Mouse (Mus musculus) R1 (cell line): ENCODE measurements at regions not wholly inside any gene's neighbourhood (a gene's known extent, or its start where the extent isn't known, plus 50 kb on each side); places are given as distances from the start of the nearest gene placed in this dataset.
A peak's percentile ranks its signal among the peaks of the same experiment; 100 is the strongest.

Experiments
- DNase-seq: peaks from one replicate; pipeline ENCODE4 v3.0.0-alpha.2; 2018; ENCODE audit warnings: low read depth, low spot score

DNA sequence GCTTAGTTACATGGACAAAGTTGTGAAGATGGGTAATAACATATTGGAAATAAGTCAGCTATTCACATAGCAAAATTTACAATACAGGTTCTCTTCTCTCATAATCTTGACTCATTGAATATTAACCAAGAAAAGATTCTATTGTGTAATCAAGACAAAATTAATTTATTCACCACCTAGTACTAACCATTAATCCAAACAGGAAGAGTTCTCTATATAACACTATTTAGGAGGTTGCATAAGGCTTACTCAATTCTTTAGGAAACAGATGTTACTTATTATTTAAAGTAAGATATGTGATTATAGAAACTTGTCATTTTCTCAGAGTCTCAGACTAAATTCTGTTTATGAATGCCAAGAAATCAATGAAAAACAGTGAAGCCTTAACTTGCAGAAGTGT is 600.4 kb upstream of the Tusc1 start:
- DNase-seq, result no peak

DNA sequence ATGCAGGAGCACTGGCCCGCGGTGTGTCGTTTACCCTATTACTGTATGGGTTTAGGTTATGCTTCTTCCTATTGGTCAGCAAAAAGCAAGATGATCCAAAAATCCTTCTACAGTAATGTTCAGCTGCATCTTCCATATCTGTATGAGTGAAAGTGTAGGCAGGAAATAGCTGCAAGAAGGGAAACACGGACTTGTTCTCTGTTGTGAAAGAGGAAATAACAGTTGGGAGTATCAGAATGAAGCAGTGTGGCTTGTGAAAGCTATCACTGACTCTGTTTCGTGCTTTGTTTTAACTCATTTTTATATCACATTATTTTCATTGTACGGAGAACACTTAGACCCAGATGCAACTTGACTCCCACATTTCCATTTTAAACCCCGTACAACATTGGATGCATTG is 591.8 kb upstream of the Tusc1 start:
- no peak for DNase-seq

DNA sequence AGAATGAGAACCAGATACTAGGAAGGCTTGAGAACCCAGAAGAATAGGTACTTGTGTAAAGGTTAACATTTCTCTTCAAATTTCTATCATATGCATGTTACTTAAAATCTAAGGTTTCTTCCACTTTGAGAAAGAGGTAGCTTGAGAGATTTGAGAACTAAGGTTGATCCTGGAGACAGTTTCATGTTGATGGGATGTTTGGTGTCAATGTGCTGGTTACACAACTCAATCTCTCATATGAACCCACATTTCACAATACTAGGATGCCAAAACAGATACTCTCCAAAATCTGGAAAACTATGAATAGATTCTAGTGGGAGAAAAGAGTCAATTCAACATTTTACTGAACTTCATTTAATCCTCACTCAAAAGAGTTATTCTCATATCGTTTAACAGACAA is 589.1 kb upstream of the Tusc1 start:
- DNase-seq, result no peak

DNA sequence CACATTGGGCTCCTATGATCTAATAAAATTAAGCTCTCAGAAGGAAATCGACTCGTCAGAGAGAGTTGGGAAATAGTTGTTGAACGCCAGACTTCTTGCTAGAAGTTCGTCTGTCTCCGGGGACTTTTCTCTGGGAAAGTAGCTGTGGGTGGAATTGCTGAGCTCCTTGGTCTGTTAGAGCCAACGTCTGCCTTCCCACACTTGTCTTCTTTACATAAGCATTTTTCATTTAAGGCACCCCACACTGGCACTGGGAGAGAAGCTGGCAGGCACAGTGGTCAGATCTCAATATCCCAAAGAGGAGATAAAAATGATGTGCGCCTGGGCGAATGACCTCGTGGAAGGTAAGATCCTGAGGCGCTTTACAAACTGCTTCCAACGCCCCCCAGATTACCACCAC is 551.3 kb upstream of the Tusc1 start:
- DNase-seq, result no peak

DNA sequence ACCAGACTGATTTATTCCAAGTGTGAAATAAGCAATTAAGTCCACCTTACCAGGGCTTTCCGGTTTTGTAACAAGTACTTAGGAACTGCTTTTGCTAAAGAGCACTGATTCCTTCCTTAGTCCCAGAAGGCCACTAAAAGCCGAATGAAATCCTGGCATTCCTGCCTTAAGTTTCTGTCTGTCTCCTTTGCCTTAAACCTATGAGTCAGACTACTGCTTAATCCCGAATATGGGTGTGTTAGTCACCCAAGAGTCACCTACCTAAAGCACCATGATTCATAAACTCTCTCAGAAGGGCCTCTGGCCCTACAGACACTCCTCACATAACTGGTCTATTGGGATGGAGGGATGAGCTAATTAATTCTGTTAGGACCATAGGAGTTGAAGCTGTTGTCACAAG is 546.0 kb upstream of the Tusc1 start:
- no peak for DNase-seq

DNA sequence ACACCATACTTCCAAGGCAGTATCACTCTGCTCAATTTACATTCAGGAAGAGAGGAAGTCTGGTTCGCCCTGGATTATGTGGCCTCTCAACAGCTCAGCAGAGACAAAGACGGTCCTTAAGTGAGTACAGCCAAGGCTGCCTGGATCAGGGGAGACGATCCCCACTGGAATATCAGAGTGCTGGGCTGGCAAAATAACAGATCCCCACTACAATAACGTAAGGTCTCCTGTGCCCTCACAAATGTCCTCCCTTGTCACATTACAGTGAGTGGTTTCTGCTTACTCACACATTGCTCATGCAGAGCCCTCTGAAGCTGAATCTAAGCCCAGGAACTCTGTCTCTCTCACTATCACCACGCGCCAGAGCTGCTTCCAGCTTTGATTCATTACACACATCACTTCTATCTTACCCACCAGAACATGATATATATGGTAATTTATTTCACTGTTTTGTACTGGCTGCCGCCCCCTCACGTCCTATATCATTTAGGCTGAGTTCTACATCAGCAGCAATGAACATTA is 544.1 kb upstream of the Tusc1 start:
- no peak for DNase-seq

DNA sequence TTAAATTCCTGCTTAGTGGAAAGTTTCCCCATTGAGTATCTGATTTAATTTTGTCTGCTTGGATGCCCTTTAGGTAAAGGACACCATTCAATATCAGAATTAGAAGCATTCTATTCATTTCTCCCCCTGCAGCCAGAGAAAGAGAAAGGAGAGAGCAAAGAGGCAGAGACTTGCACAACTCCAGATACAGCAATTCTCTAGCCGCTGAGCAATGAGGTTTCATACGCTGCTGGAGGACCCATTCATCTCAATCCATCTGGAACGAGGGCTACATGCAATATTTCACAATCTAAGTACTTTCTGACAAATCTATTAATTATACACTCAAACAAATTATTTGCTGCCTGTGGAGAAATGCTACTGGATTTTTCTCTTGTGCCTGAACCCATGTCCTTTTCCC is 538.0 kb upstream of the Tusc1 start:
- DNase-seq, result no peak

DNA sequence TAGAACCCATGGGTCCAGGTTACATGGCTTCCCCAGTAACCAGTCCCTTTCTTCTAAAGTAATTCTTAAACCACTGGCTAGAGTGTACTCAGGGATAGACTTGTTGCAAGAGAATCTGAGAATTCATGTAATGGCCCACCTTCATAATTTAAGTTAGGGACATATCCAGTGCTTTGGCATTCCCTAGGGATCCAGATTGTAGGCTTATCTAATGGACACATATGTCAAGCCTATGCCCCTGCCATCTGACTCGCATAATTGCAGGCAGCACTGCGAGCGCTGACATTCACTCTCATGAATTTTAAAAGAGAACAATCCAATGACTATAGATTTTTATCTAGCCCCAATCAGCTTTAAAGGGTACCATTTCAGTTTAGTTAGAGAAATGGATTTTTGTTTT is 518.1 kb upstream of the Tusc1 start:
- no peak for DNase-seq

DNA sequence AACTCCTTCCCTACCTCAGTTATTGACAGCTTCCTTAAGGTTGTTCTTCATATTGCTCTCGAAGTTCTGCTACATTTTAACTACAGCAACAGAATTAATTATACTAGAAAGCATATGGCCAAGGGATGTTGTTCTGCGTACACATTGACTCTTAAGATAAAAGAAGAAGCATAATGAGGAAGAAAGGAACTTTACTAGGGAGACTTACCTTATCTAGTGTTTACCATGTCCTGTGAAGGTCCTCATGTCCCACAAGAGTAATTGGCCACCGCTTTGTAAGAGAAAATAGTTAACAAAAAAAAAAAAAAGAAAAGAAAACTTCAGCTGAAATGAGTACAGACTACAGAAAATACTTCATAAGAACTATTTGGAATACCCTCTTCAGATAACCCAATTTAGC is 513.9 kb upstream of the Tusc1 start:
- no peak for DNase-seq

DNA sequence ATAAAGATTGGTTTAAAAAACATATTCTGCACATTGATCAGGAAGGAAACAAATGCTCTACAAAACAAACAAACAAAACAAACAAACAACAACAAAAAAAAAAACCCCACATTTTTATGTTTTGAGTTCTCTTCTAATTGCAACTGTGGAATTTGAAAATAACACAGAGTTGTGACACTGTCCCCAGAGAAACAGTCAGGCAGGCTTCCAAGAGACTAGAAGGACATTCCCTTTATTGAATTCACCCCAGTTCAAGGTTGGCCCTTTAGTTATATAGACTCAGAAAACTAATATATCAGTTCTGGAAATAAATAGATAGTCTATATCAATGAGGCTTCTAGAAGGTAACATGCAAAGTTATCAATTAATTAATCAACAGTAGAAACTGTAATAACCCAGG is 495.4 kb upstream of the Tusc1 start:
- no peak for DNase-seq

DNA sequence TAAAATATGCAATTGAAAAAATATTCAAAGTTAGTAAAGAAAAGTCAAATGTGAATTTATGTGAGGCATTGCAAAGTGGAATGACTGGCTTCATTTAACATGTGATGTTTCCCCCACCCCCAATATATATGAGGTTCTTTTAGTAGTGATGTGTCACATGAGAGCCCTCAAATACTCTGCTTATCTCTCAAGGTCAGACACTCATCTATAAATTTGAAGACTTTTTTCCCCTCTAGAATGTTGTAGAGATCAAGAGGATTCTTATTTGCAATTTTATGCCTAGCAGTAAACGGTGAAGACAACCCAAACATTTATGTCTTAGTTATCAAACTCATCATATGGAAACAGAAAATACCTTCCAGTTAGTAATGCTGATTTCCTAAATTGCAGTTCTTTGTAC is 457.8 kb upstream of the Tusc1 start:
- no peak for DNase-seq

DNA sequence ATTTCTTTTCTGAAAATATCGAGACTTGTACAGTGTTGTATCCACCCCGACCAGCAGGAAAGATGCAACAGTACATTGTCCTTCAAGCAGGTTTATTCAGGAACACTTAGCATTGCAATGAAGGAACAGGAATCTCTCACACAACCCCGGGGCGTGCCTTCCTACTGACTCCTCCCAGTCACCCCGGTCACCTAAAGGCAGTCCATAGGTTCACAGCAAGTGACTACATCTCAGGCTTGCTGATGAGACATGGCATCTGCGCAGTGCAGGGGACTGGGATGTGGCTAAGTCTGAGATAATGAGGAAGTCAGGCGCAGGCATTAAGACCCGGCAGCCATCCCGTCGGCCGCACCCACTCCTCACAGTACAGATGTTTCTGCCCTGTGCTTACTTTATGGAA is 454.8 kb upstream of the Tusc1 start:
- DNase-seq, result peak; percentile 84

DNA sequence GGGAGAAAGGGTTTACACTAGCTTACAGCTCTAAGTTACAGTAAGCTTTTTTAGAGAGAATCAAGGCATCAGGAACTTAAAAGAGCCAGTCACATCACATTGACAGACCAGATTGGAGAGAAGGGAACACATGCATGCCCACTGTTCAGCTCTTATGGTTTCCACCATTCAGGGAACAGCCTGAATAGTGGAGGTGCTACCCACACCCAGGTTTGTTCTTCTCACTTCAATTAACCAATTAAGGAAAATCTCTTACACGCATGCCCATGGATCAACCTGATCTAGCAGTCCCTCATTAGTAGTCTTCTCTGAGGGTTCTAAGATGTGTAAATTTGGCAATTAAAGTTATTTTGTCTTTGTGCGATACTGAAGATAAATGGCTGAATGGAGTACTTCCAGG is 419.2 kb upstream of the Tusc1 start:
- no peak for DNase-seq

DNA sequence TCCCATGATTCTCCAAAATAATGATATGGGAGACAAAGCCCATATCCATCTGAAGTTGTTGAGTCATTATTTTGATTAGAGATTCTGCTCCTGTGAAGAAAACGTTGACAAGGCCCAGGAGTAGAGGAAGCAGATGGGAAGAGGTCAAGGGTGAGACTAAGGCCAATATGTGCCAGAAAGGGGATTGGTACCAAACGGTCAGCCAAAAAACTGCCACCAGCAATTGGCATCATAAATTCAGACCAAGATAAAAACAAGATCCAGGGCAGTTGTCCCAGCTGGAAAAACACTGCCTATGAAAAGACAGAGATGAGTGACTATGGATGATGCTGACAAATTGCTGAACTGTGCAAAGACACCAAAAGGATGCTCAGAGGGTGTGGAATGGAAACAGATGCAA is 411.0 kb upstream of the Tusc1 start:
- no peak for DNase-seq

DNA sequence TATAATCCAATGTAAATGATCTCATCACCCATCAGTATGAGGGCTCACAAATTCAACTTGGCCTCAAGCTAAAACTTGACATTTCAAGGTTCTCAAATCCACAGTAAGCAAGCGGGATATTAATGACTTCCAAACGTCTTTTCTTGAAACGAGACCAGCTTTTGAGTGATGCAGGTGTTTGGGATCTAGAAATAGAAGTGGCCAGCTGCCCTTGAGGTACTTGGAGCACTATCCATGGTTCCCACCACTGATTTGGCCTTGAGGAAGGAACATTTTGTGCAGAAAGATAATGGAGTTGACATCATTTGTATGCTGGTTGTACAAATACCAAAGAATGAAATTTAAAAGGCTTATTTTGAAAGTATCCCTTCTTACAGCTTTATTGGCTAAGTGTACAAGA is 378.4 kb upstream of the Tusc1 start:
- no peak for DNase-seq

DNA sequence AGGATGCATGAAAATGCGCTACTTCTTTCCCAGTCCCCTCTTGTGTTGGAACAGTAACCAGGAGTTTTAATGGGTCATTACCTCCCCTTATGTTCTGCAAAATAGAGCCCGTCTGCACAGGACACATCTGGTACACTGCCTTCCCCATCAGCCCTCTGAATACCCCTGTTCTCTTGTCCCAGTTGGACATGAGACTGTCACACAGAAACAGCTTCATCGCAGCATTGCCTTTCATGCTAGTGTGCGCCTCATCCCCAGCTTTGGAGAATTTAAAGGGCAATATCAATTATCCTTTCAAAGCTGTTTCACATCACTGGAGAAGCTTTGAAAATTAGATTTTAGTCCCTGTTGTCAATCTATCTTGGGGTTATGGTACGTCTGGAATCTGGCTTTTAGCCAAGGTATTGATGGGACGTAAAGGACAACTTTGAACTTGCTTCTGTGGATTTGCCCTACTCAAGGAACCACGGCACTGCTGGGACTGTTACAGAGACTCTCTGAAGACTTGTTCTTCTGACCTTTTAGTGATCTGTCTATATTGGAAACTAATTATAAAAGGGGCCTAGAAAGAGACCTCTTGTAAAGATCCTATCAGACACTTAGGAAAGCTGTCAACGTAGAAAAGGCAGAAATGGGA is 341.2 kb upstream of the Tusc1 start:
- no peak for DNase-seq

DNA sequence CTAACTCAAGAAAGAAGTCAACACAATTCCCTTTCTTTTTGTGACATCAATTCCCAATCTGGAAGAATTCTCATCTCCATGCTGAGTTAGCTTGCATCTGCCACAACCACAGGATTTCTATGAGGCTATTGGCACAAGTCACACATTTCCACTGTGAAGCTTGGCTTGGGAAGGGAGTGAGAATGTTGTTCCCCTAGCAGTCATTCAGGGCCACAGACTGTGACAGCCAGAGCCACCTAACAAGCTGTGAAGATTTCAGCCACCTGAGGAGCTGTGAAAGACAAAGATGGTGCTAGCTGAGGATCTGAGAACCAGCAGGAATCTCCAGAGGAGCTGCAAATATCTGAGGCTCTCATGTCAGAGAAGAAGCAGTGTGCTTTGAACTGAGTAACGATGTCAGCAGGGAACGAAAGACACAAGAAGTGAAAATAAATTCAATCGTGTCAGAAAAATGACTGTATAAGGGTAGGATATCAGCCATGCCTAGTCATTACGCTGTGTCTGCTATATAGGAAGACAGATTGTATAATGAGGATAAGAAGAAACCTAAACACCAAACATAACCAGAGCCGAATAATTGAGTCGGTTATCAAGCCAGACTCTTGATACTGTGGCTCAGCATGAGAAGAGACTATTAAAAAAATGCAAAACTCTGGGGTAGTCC is 340.6 kb upstream of the Tusc1 start:
- DNase-seq, result no peak

DNA sequence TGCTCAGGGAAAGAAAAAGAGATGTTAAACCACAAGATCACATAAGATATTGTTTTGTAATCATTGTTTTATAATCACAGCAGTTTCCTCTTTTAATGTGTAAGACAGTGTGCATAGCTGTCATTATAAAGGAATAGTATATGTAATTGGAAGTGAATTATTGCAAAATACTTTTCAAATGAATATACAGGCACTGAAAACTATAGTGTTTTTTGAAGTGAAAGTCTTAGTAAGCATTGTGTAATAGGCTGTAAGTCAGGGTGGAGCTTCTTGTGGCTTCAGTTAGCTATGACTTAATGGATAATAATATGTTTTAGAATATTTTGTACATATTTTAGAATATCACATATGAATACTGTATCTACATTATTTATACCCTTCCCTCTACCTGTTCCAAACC is 333.7 kb upstream of the Tusc1 start:
- no peak for DNase-seq

DNA sequence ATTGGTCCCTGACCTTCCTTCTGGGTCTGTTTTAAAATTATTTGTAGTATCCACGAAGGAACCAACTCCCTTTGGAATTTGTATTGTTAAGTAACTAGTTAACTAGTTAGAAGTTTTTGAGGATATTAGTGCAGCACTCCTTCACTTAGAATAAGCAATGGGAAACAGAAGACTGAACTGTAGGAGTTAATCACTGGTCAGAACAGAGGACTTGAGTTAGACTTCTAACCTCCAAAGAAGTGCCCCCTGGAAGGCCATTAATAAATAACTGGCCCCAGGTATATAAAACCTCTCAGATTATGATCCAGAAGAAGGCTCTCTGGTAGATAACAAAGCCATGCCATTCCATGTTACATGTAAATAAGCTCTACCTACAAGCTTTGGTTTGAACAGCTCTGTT is 329.0 kb upstream of the Tusc1 start:
- no peak for DNase-seq

DNA sequence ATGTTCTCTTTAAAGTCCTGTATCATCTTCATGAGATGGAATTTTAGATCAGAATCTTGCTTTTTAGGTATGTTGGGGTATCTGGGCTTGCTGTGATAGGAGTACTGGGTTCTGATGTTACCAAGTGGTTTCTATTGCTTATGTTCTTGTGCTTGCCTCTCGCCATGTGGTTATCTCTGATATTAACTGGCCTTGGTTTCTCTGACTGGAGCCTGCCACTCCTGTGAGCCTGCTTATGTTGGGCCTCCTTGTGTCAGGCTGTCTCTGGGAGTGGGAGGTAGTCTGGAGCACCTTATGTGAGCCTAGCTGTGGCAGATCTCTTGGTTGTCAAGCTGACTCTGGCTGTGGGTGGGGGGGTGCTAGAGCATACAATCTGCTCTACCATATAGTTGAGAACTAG is 302.9 kb upstream of the Tusc1 start:
- no peak for DNase-seq

DNA sequence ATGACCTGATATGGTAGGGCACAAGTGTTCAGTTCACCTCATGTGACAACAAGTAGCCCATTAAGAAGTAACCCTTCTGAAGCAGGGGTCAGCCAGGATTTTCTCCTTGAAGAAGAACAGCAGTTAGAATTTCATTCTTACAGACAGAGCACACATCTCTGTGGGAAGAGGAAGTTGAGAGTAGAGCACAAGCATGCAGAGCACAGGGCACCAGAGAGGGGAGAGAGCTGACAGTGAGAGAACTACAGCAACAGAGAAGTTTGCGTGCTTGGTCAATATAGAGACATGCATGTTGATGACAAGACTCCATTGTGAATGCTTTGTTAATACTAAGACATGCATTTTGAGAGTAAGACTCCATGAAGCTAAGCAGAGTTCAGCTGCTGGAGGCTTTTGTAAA is 263.2 kb upstream of the Tusc1 start:
- no peak for DNase-seq

DNA sequence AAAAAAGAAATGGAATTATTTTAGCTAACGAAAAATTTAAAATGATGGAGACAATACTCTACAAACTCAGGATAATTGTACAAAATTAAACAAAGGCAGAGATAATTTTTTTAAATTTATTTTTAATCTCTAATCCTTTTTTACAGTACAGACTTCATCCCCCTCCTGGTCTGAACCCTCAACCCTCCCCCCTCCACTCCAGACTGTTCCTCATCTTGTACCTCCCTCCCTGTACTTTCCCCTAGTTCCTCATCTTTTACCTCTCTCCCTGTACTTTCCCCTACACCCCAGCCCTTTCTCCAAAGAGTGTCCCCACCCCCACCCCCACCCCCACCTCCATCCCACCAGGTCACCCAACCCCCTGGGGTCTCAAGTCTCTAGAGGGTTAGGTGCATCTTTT is 249.0 kb upstream of the Tusc1 start:
- DNase-seq, result no peak

DNA sequence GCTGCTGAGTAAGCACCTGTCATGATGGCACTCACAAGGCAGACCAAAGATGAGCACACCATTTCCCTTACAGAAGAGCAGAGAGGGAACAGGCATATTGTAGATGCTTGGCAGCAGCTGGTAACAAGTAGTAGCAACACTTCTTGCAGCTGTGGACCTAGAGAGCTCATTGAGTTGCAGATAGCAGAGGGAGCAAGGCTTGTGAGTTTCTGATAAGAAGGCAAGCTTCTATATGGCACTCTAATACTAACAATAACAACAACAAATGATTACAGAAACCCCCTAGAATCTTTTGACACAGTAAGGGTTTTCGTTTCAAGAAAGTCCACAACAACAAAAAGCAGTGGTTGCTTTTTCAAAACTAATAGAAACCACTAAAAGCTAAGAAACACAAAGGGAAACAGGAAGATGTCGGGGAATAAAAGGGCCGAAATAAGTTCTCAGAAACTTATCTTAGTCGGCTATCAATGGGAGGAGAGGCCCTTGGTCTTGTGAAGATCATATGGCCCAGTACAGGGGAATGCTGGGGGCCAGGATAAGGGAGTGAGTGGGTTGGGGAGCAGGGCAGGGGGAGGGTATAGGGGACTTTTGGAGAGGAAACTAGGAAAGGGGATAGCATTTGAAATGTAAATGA is 248.5 kb upstream of the Tusc1 start:
- no peak for DNase-seq
